Mouse (Mus musculus): Measurements from ENCODE around the gene Rfx1. TPM values are rescaled to one million over a fixed set of nuclear protein-coding genes. Genes with fewer than 3 reads are reported as not detected.

The Rfx1 gene
- total and polyA plus RNA-seq, 2 experiments from 2014 or later = 8.8 to 28.4 TPM

GRCm38 (mm10) chr8:84039050-84039449, 27.6 kb upstream of the Rfx1 start:
- H3K27me3 ChIP-seq (ENCODE audit: insufficient read depth, low read length) = peaks cover 38% of the 10 kb centered on the region
- H3K9ac ChIP-seq (replicated peaks; ENCODE audit: low read length, poor library complexity, severe bottlenecking) = no peak overlapping the region
- H3K36me3 ChIP-seq (ENCODE audit: insufficient read depth, low read length) = no peaks in the 10 kb centered on the region
- H3K4me3 ChIP-seq (ENCODE audit: low read depth, low read length) = no peak overlapping the region
- H3K4me1 ChIP-seq (ENCODE audit: insufficient read depth, low read length) = peaks cover 4% of the 10 kb centered on the region; the same call in 1 of the 2 replicates
- ATAC-seq (ENCODE audit: low FRiP score) (no peak), DNase-seq (ENCODE audit: low spot score) (peak; percentile 89)
- H3K4me2 ChIP-seq (ENCODE audit: low read depth, low read length, poor library complexity, severe bottlenecking) = no peak overlapping the region
- TF ChIP-seq CTCF (IDR thresholded peaks at IDR 0.05) = peak; percentile 90
- H3K9me3 ChIP-seq (ENCODE audit: low read length) = no peaks in the 10 kb centered on the region
- WGBS = 9% methylated on average over 5 of the region's 5 CpGs
- no peak overlapping the region for H3K27ac ChIP-seq (ENCODE audit: low read depth, low read length)

- ATAC-seq (ENCODE audit: low FRiP score) = peak; percentile 66; the same call in 1 of the 2 replicates
- 5% methylated on average over 40 of the region's 40 CpGs for WGBS
Observed at GRCm38 (mm10) chr8:84042066-84042947, 24.3 kb upstream of the Rfx1 start, which contains the start of gene Il27ra. TSS of gene Il27ra (minus strand) at chr8:84042589.

GRCm38 (mm10) chr8:84042948-84043342, 23.7 kb upstream of the Rfx1 start:
- H3K27ac ChIP-seq (ENCODE audit: low read depth, low read length) = no peak overlapping the region
- DNase-seq (ENCODE audit: low spot score) = peak; percentile 36
- no peak overlapping the region for H3K9ac ChIP-seq (replicated peaks; ENCODE audit: low read length, poor library complexity, severe bottlenecking)
- peaks cover 45% of the 10 kb centered on the region for H3K27me3 ChIP-seq (ENCODE audit: insufficient read depth, low read length)
- no peak overlapping the region for H3K4me3 ChIP-seq (ENCODE audit: low read depth, low read length)
- 45% methylated on average over 12 of the region's 12 CpGs for WGBS
- H3K4me1 ChIP-seq (ENCODE audit: insufficient read depth, low read length) = peaks cover 4% of the 10 kb centered on the region; the same call in 1 of the 2 replicates
- H3K36me3 ChIP-seq (ENCODE audit: insufficient read depth, low read length) = no peaks in the 10 kb centered on the region
- no peaks in the 10 kb centered on the region for H3K9me3 ChIP-seq (ENCODE audit: low read length)
- TF ChIP-seq CTCF (IDR thresholded peaks at IDR 0.05) = no peak
- no peak for ATAC-seq (ENCODE audit: low FRiP score)
- H3K4me2 ChIP-seq (ENCODE audit: low read depth, low read length, poor library complexity, severe bottlenecking) = no peak overlapping the region

More at GRCm38 (mm10) chr8:84042066-84042947, 24.3 kb upstream of the Rfx1 start, which contains the start of gene Il27ra:
- H3K27ac ChIP-seq (ENCODE audit: low read depth, low read length) = no peak within 1 kb of the TSS
- H3K9me3 ChIP-seq (ENCODE audit: low read length) = no peaks in the 10 kb centered on the region
- H3K27me3 ChIP-seq (ENCODE audit: insufficient read depth, low read length) = peaks cover 45% of the 10 kb centered on the region
- H3K36me3 ChIP-seq (ENCODE audit: insufficient read depth, low read length) = no peaks in the 10 kb centered on the region
- H3K4me1 ChIP-seq (ENCODE audit: insufficient read depth, low read length) = peaks cover 4% of the 10 kb centered on the region; the same call in 1 of the 2 replicates
- H3K9ac ChIP-seq (replicated peaks; ENCODE audit: low read length, poor library complexity, severe bottlenecking) = 0 out of 2 replicates have a peak within 1 kb of the TSS, but pooled peaks have one; percentile 33
- H3K4me2 ChIP-seq (ENCODE audit: low read depth, low read length, poor library complexity, severe bottlenecking) = peak within 1 kb of the TSS; percentile 51
- TF ChIP-seq CTCF (IDR thresholded peaks at IDR 0.05) = peak; percentile 73
- peak; percentile 76 for DNase-seq (ENCODE audit: low spot score)
- H3K4me3 ChIP-seq (ENCODE audit: low read depth, low read length) = peak within 1 kb of the TSS; percentile 26

GRCm38 (mm10) chr8:84044103-84044502, 22.5 kb upstream of the Rfx1 start:
- DNase-seq (ENCODE audit: low spot score) (no peak), ATAC-seq (ENCODE audit: low FRiP score) (no peak)
- TF ChIP-seq CTCF (IDR thresholded peaks at IDR 0.05) = peak; percentile 26; the same call in 1 of the 2 replicates
- no peaks in the 10 kb centered on the region for H3K36me3 ChIP-seq (ENCODE audit: insufficient read depth, low read length)
- H3K9me3 ChIP-seq (ENCODE audit: low read length) = no peaks in the 10 kb centered on the region
- no peak overlapping the region for H3K4me2 ChIP-seq (ENCODE audit: low read depth, low read length, poor library complexity, severe bottlenecking)
- no peak overlapping the region for H3K27ac ChIP-seq (ENCODE audit: low read depth, low read length)
- H3K4me3 ChIP-seq (ENCODE audit: low read depth, low read length) = no peak overlapping the region
- H3K4me1 ChIP-seq (ENCODE audit: insufficient read depth, low read length) = peaks cover 4% of the 10 kb centered on the region; the same call in 1 of the 2 replicates
- 11% methylated on average over 7 of the region's 7 CpGs for WGBS
- peaks cover 45% of the 10 kb centered on the region for H3K27me3 ChIP-seq (ENCODE audit: insufficient read depth, low read length)
- no peak overlapping the region for H3K9ac ChIP-seq (replicated peaks; ENCODE audit: low read length, poor library complexity, severe bottlenecking)

GRCm38 (mm10) chr8:84044900-84045299, 21.7 kb upstream of the Rfx1 start, which contains the start of gene Rln3:
TSS of gene Rln3 (minus strand) at chr8:84045000.
- Histone ChIP-seq H3K36me3 (ENCODE audit: insufficient read depth, low read length) (no peaks in the 10 kb centered on the region), H3K4me1 (ENCODE audit: insufficient read depth, low read length) (peaks cover 4% of the 10 kb centered on the region; the same call in 1 of the 2 replicates), H3K27me3 (ENCODE audit: insufficient read depth, low read length) (peaks cover 45% of the 10 kb centered on the region), H3K4me2 (ENCODE audit: low read depth, low read length, poor library complexity, severe bottlenecking) (no peak within 1 kb of the TSS), H3K27ac (ENCODE audit: low read depth, low read length) (no peak within 1 kb of the TSS), H3K4me3 (ENCODE audit: low read depth, low read length) (no peak within 1 kb of the TSS), H3K9me3 (ENCODE audit: low read length) (no peaks in the 10 kb centered on the region), H3K9ac (replicated peaks; ENCODE audit: low read length, poor library complexity, severe bottlenecking) (no peak within 1 kb of the TSS)
- DNase-seq (ENCODE audit: low spot score) (no peak), ATAC-seq (ENCODE audit: low FRiP score) (no peak)
- TF ChIP-seq CTCF (IDR thresholded peaks at IDR 0.05) = no peak
- WGBS = 10% methylated on average over 9 of the region's 9 CpGs

GRCm38 (mm10) chr8:84046505-84046904, 20.1 kb upstream of the Rfx1 start:
- DNase-seq (ENCODE audit: low spot score) (no peak), ATAC-seq (ENCODE audit: low FRiP score) (no peak)
- 76% methylated on average over 3 of the region's 3 CpGs for WGBS
- H3K4me2 ChIP-seq (ENCODE audit: low read depth, low read length, poor library complexity, severe bottlenecking) = no peak overlapping the region
- H3K4me3 ChIP-seq (ENCODE audit: low read depth, low read length) = no peak overlapping the region
- TF ChIP-seq CTCF (IDR thresholded peaks at IDR 0.05) = no peak
- no peak overlapping the region for H3K27ac ChIP-seq (ENCODE audit: low read depth, low read length)
- H3K27me3 ChIP-seq (ENCODE audit: insufficient read depth, low read length) = peaks cover 39% of the 10 kb centered on the region
- no peaks in the 10 kb centered on the region for H3K36me3 ChIP-seq (ENCODE audit: insufficient read depth, low read length)
- H3K9ac ChIP-seq (replicated peaks; ENCODE audit: low read length, poor library complexity, severe bottlenecking) = no peak overlapping the region
- H3K9me3 ChIP-seq (ENCODE audit: low read length) = no peaks in the 10 kb centered on the region
- H3K4me1 ChIP-seq (ENCODE audit: insufficient read depth, low read length) = peaks cover 4% of the 10 kb centered on the region; the same call in 1 of the 2 replicates
